Mouse (Mus musculus): ENCODE results near the gene Arglu1. TPM values are rescaled to one million over a fixed set of nuclear protein-coding genes. Genes with fewer than 3 reads are reported as not detected.
A peak's percentile ranks its signal among the peaks of the same experiment; 100 is the strongest.

Arglu1 gene
- polyA plus RNA-seq (2016; fragmentation: Nextera tagmentation; extraction: Ambion mirVana): 197 and 204 TPM in 2 replicates

- Histone ChIP-seq H3K9ac (peak within 1 kb of the TSS; percentile 99), H3K36me3 (no peaks in the 10 kb centered on the region), H3K4me2 (replicated peaks) (peak within 1 kb of the TSS; percentile 84), H3K27ac (peak within 1 kb of the TSS; percentile 93), H3K27me3 (replicated peaks) (no peaks in the 10 kb centered on the region), H3K9me3 (no peaks in the 10 kb centered on the region), H3K4me3 (peak within 1 kb of the TSS; percentile 94), H3K4me1 (peaks cover 27% of the 10 kb centered on the region)
- under 1% methylated on average over 81 of the region's 81 CpGs for WGBS
- peak; percentile 96 for ATAC-seq (ENCODE audit: low FRiP score, low read depth)
These were observed at the start of gene Arglu1 for GRCm38 (mm10) chr8:8690146-8691092. Arglu1 (minus strand) TSS chr8:8690521.

- H3K27ac ChIP-seq: no peak overlapping the region
- H3K4me3 ChIP-seq: no peak overlapping the region
- ATAC-seq (ENCODE audit: low FRiP score, low read depth): no peak
- no peak overlapping the region for H3K9ac ChIP-seq
- H3K9me3 ChIP-seq: no peaks in the 10 kb centered on the region
- H3K4me1 ChIP-seq: no peaks in the 10 kb centered on the region
- 86% methylated on average over 3 of the region's 3 CpGs for WGBS
- H3K36me3 ChIP-seq: no peaks in the 10 kb centered on the region
- no peaks in the 10 kb centered on the region for H3K27me3 ChIP-seq (replicated peaks)
- no peak overlapping the region for H3K4me2 ChIP-seq (replicated peaks)
These were observed 47.0 kb upstream of the Arglu1 start for GRCm38 (mm10) chr8:8737271-8737670.

GRCm38 (mm10) chr8:8736826-8737225, 46.5 kb upstream of the Arglu1 start:
- Histone ChIP-seq H3K4me2 (replicated peaks) (no peak overlapping the region), H3K9ac (no peak overlapping the region), H3K4me3 (no peak overlapping the region), H3K36me3 (no peaks in the 10 kb centered on the region), H3K9me3 (no peaks in the 10 kb centered on the region), H3K4me1 (no peaks in the 10 kb centered on the region), H3K27me3 (replicated peaks) (no peaks in the 10 kb centered on the region), H3K27ac (no peak overlapping the region)
- no peak for ATAC-seq (ENCODE audit: low FRiP score, low read depth)
- 87% methylated on average over 8 of the region's 8 CpGs for WGBS

- no peak overlapping the region for H3K4me3 ChIP-seq
- no peaks in the 10 kb centered on the region for H3K27me3 ChIP-seq (replicated peaks)
- no peaks in the 10 kb centered on the region for H3K9me3 ChIP-seq
- no peaks in the 10 kb centered on the region for H3K36me3 ChIP-seq
- 42% methylated on average over 4 of the region's 4 CpGs for WGBS
- no peak overlapping the region for H3K9ac ChIP-seq
- no peak for ATAC-seq (ENCODE audit: low FRiP score, low read depth)
- no peak overlapping the region for H3K27ac ChIP-seq
- H3K4me1 ChIP-seq: no peaks in the 10 kb centered on the region
- H3K4me2 ChIP-seq (replicated peaks): no peak overlapping the region
These were observed 43.5 kb upstream of the Arglu1 start for GRCm38 (mm10) chr8:8733804-8734203.

GRCm38 (mm10) chr8:8728643-8729042, 38.3 kb upstream of the Arglu1 start:
- H3K4me2 ChIP-seq (replicated peaks): no peak overlapping the region
- no peak overlapping the region for H3K4me3 ChIP-seq
- no peaks in the 10 kb centered on the region for H3K4me1 ChIP-seq
- H3K9me3 ChIP-seq: no peaks in the 10 kb centered on the region
- no peak overlapping the region for H3K9ac ChIP-seq
- WGBS: 96% methylated on average over 2 of the region's 2 CpGs
- H3K36me3 ChIP-seq: no peaks in the 10 kb centered on the region
- H3K27ac ChIP-seq: no peak overlapping the region
- no peak for ATAC-seq (ENCODE audit: low FRiP score, low read depth)
- H3K27me3 ChIP-seq (replicated peaks): no peaks in the 10 kb centered on the region

- no peak overlapping the region for H3K4me2 ChIP-seq (replicated peaks)
- H3K9me3 ChIP-seq: no peaks in the 10 kb centered on the region
- H3K27me3 ChIP-seq (replicated peaks): no peaks in the 10 kb centered on the region
- H3K36me3 ChIP-seq: no peaks in the 10 kb centered on the region
- no peak overlapping the region for H3K9ac ChIP-seq
- no peak overlapping the region for H3K4me3 ChIP-seq
- no peaks in the 10 kb centered on the region for H3K4me1 ChIP-seq
- no peak for ATAC-seq (ENCODE audit: low FRiP score, low read depth)
- no peak overlapping the region for H3K27ac ChIP-seq
- WGBS: 77% methylated on average over 2 of the region's 2 CpGs
These were observed 36.2 kb upstream of the Arglu1 start for GRCm38 (mm10) chr8:8726547-8726946.

GRCm38 (mm10) chr8:8704813-8705212, 14.5 kb upstream of the Arglu1 start:
- Histone ChIP-seq H3K4me3 (no peak overlapping the region), H3K4me1 (no peaks in the 10 kb centered on the region), H3K27me3 (replicated peaks) (no peaks in the 10 kb centered on the region), H3K9ac (no peak overlapping the region), H3K27ac (no peak overlapping the region), H3K9me3 (no peaks in the 10 kb centered on the region), H3K36me3 (no peaks in the 10 kb centered on the region), H3K4me2 (replicated peaks) (no peak overlapping the region)
- WGBS: 79% methylated on average over 9 of the region's 9 CpGs
- no peak for ATAC-seq (ENCODE audit: low FRiP score, low read depth)

- Histone ChIP-seq H3K27me3 (replicated peaks) (no peaks in the 10 kb centered on the region), H3K36me3 (no peaks in the 10 kb centered on the region), H3K9me3 (no peaks in the 10 kb centered on the region), H3K4me2 (replicated peaks) (no peak overlapping the region), H3K4me1 (no peaks in the 10 kb centered on the region), H3K4me3 (no peak overlapping the region), H3K27ac (no peak overlapping the region), H3K9ac (no peak overlapping the region)
- no peak for ATAC-seq (ENCODE audit: low FRiP score, low read depth)
- 84% methylated on average over 2 of the region's 2 CpGs for WGBS
These were observed 13.3 kb upstream of the Arglu1 start for GRCm38 (mm10) chr8:8703668-8704067.

- WGBS: 93% methylated on average over 10 of the region's 10 CpGs
- no peak for ATAC-seq (ENCODE audit: low FRiP score, low read depth)
These were observed 10.5 kb upstream of the Arglu1 start for GRCm38 (mm10) chr8:8700821-8701220.

GRCm38 (mm10) chr8:8700229-8700628, 9.9 kb upstream of the Arglu1 start:
- no peak overlapping the region for H3K4me2 ChIP-seq (replicated peaks)
- no peaks in the 10 kb centered on the region for H3K36me3 ChIP-seq
- WGBS: 79% methylated on average over 4 of the region's 4 CpGs
- H3K27me3 ChIP-seq (replicated peaks): no peaks in the 10 kb centered on the region
- no peaks in the 10 kb centered on the region for H3K4me1 ChIP-seq
- no peaks in the 10 kb centered on the region for H3K9me3 ChIP-seq
- H3K4me3 ChIP-seq: no peak overlapping the region
- no peak overlapping the region for H3K27ac ChIP-seq
- ATAC-seq (ENCODE audit: low FRiP score, low read depth): no peak
- H3K9ac ChIP-seq: no peak overlapping the region

More at GRCm38 (mm10) chr8:8700821-8701220, 10.5 kb upstream of the Arglu1 start:
- Histone ChIP-seq H3K9ac (no peak overlapping the region), H3K27me3 (replicated peaks) (no peaks in the 10 kb centered on the region), H3K27ac (no peak overlapping the region), H3K36me3 (no peaks in the 10 kb centered on the region), H3K9me3 (no peaks in the 10 kb centered on the region), H3K4me3 (no peak overlapping the region), H3K4me2 (replicated peaks) (no peak overlapping the region), H3K4me1 (no peaks in the 10 kb centered on the region)

GRCm38 (mm10) chr8:8689454-8690145, 721 bp downstream of the Arglu1 start:
- Histone ChIP-seq H3K9ac (peak overlapping the region; percentile 99), H3K4me2 (replicated peaks) (peak overlapping the region; percentile 84), H3K27me3 (replicated peaks) (no peaks in the 10 kb centered on the region), H3K4me3 (peak overlapping the region; percentile 94), H3K36me3 (no peaks in the 10 kb centered on the region), H3K4me1 (peaks cover 28% of the 10 kb centered on the region), H3K9me3 (no peaks in the 10 kb centered on the region), H3K27ac (peak overlapping the region; percentile 93)
- whole genome bisulfite sequencing: under 1% methylated on average over 68 of the region's 68 CpGs
- peak; percentile 77 for ATAC-seq (ENCODE audit: low FRiP score, low read depth)

- WGBS: 14% methylated on average over 9 of the region's 9 CpGs
- Histone ChIP-seq H3K4me2 (replicated peaks) (peak overlapping the region; percentile 84), H3K9ac (peak overlapping the region; percentile 99), H3K4me3 (peak overlapping the region; percentile 94), H3K27ac (no peak overlapping the region), H3K36me3 (no peaks in the 10 kb centered on the region), H3K9me3 (no peaks in the 10 kb centered on the region), H3K4me1 (peaks cover 28% of the 10 kb centered on the region), H3K27me3 (replicated peaks) (no peaks in the 10 kb centered on the region)
- ATAC-seq (ENCODE audit: low FRiP score, low read depth): no peak
These were observed 1.4 kb downstream of the Arglu1 start for GRCm38 (mm10) chr8:8688823-8689453.
